Mouse (Mus musculus) cerebellum, adult 2 months (tissue): ENCODE measurements around the gene Jazf1.

Source experiments
- CTCF ChIP-seq: fragments of 200-500 bp; IDR thresholded peaks from 2 replicates; pipeline ENCODE4 v1.5.1; 2011; ENCODE audit warnings: low read depth, mild to moderate bottlenecking, control low read depth, low read length, moderate library complexity, borderline replicate concordance; ENCODE audit not compliant: insufficient read depth
- POLR2A ChIP-seq: fragments of 200-500 bp; IDR thresholded peaks from 2 replicates; pipeline ENCODE4 v1.6.1; 2011; ENCODE audit warnings: low read length, control low read depth, borderline replicate concordance; ENCODE audit not compliant: insufficient read depth

DNA sequence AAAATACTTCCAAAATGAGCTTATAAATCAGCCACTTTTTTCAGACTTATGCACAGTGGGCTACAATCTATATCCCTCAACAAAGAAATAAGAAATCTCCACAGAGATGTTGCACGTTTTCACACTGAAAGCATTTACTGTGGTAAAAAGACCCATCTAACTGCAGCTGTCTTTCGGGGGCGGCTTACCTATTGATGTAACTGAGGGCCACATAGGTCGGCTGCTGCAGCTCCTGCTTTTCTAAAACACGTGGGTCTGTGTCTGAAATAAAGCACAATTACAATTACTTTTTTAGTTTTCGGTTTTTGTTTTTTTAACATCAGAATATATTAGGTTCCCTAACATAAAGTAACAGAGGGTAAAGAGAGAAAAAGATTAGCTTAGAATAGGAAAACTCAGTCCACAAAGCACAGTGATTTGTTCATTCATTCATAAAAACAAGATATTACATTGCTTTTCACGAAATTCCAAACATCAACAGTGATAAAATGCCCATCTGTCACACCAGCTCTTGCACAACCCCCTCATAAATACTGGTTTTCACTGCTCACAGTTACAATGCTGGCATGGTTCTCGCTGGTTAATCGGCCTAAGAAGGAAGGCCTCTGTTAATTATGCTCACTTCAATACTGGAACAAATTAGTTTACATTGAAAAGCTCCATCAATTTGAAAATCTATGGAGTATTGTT lies 174.5 kb downstream of the Jazf1 start:
- TF ChIP-seq CTCF (no peak), POLR2A (no peak)
